In the genomic region with DNA sequence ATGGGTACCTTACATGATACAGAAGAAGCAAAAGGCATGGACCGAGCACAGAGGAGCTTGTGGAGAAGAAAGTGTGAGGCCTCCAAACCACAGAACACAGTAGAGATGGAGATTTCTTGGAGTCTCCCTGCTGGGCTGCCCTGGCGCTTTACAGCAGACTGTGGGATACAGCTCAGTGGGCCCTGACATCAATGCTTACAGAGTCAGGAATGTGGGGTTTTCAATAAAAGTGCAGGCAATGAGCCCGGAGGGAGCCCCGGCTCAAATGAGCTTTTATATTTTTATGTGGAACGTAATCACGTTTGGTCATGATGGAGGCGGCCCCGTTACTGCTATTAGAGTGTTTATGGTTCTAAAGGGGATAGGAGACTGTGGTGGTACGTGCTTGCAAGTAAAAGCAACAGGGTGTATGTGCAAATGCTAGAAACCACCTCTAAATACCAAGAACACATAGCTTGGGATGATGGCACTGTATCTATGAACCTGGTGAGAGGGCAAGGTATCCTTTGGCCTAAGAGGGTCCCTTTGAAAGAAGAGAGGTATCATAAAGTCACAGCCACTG, we compare ENCODE assay signal across 29 mouse cellular contexts.
DNase-seq lines count a peak whose midpoint lies in the region; ATAC-seq lines count a peak whose summit lies in the region.
"Had no signal": no experiment of that assay in that cellular context is flagged by ENCODE, and none has a peak within 500 bp of the region (broad histone marks: within the 10 kb centered on the region; RNA-seq: fewer than 3 reads in every experiment).

No protein-coding gene starts in this region.

- no peaks in the 10 kb centered on the region for H3K36me3 ChIP-seq in limb, embryonic 13.5 days
- H3K36me3 ChIP-seq: embryonic facial prominence, embryonic 15.5 days; forebrain, embryonic 12.5 days; forebrain, embryonic 15.5 days; G1E; heart, embryonic 12.5 days; heart, embryonic 15.5 days; hindbrain, embryonic 10.5 days; hindbrain, embryonic 13.5 days had no signal

- peak; percentile 62 for DNase-seq in heart, adult 11 months
- no peak for DNase-seq in heart, adult 18-20 months
- peak; percentile 21 for DNase-seq in forelimb bud, embryonic 11.5 days (ENCODE audit: low read depth, low spot score)
- DNase-seq in ovary, postnatal 14 days (ENCODE audit: low spot score): no peak
- DNase-seq in cerebellum, postnatal 10 days: no peak
- DNase-seq: adrenal gland, adult 2 months; adrenal gland, postnatal 14 days; B cell, adult 2 months; cerebellum, adult 11 months; cerebellum, adult 2 months; cerebellum, adult 9-11 months; cerebellum, postnatal 36 days; embryo, embryonic 11 days; gastrocnemius, postnatal 10 days; gastrocnemius, postnatal 36 days; heart, postnatal 10 days; heart, postnatal 36 days had no signal

- peaks cover 38% of the 10 kb centered on the region for H3K27me3 ChIP-seq in limb, embryonic 13.5 days
- H3K27me3 ChIP-seq: embryonic facial prominence, embryonic 15.5 days; forebrain, embryonic 15.5 days; heart, embryonic 12.5 days; heart, embryonic 15.5 days; hindbrain, embryonic 13.5 days had no signal

- peak overlapping the region; percentile 81; the same call in 1 of the 2 replicates for H3K27ac ChIP-seq in limb, embryonic 13.5 days
- H3K27ac ChIP-seq: embryonic facial prominence, embryonic 15.5 days; forebrain, embryonic 12.5 days; forebrain, embryonic 15.5 days; heart, embryonic 15.5 days; hindbrain, embryonic 10.5 days; hindbrain, embryonic 13.5 days had no signal

- H3K9me3 ChIP-seq in limb, embryonic 13.5 days: no peaks in the 10 kb centered on the region
- H3K9me3 ChIP-seq: embryonic facial prominence, embryonic 15.5 days; forebrain, embryonic 12.5 days; forebrain, embryonic 15.5 days; heart, embryonic 12.5 days; heart, embryonic 15.5 days; hindbrain, embryonic 10.5 days; hindbrain, embryonic 13.5 days had no signal

- peaks cover 51% of the 10 kb centered on the region for H3K4me1 ChIP-seq in limb, embryonic 13.5 days
- H3K4me1 ChIP-seq: heart, embryonic 12.5 days; heart, embryonic 15.5 days; hindbrain, embryonic 13.5 days had no signal

- H3K9ac ChIP-seq in limb, embryonic 13.5 days: no peak overlapping the region
- H3K9ac ChIP-seq: embryonic facial prominence, embryonic 15.5 days; forebrain, embryonic 12.5 days; forebrain, embryonic 15.5 days; heart, embryonic 12.5 days; heart, embryonic 15.5 days; hindbrain, embryonic 13.5 days had no signal

- ATAC-seq in limb, embryonic 13.5 days (ENCODE audit: low FRiP score, low read depth): peak; percentile 85
- ATAC-seq in erythroblast, adult 5-6 weeks (replicated peaks; ENCODE audit: low FRiP score, poor library complexity, severe bottlenecking): no peak
- ATAC-seq: forebrain, embryonic 15.5 days; hindbrain, embryonic 16.5 days had no signal

- WGBS in limb, embryonic 13.5 days: 16% methylated on average over 9 of the region's 9 CpGs

- no peak overlapping the region for H3K4me3 ChIP-seq in limb, embryonic 13.5 days
- H3K4me3 ChIP-seq: embryonic facial prominence, embryonic 15.5 days; erythroblast, embryonic 14.5 days; forebrain, embryonic 12.5 days; forebrain, embryonic 15.5 days; heart, embryonic 12.5 days; heart, embryonic 15.5 days; hindbrain, embryonic 10.5 days; hindbrain, embryonic 13.5 days had no signal

- H3K4me2 ChIP-seq in limb, embryonic 13.5 days (replicated peaks): no peak overlapping the region
- H3K4me2 ChIP-seq: embryonic facial prominence, embryonic 15.5 days; forebrain, embryonic 12.5 days; forebrain, embryonic 15.5 days; heart, embryonic 12.5 days; heart, embryonic 15.5 days; hindbrain, embryonic 13.5 days had no signal

Comparison
In these comparisons a context has a peak if more than half of its experiments do, and no peak if none do; other contexts are left out.
1. DNase-seq: peak in heart, adult 11 months (single experiment) and forelimb bud, embryonic 11.5 days (single experiment); none in heart, adult 18-20 months (0 of 2), ovary, postnatal 14 days (single experiment) and cerebellum, postnatal 10 days (0 of 2).